Mouse (Mus musculus) ES-E14 (cell line): ENCODE data around the gene Hsd17b12. TPM values are rescaled to one million over a fixed set of nuclear protein-coding genes. Genes with fewer than 3 reads are reported as not detected.

Experiments
- DNase-seq: peaks from one replicate; pipeline ENCODE4 v3.0.0-alpha.2; 2013; ENCODE audit warnings: low read depth, low spot score
- H3K27ac ChIP-seq: 2 replicates; pipeline ENCODE4 v1.5.1; 2012; ENCODE audit warnings: low read depth, mild to moderate bottlenecking, low read length, moderate library complexity, mixed read lengths; ENCODE audit not compliant: poor library complexity, insufficient read depth, severe bottlenecking
- H3K36me3 ChIP-seq: 2 replicates; pipeline ENCODE4 v1.6.1; 2012; ENCODE audit warnings: mild to moderate bottlenecking, low read length, moderate library complexity, mixed read lengths; ENCODE audit not compliant: control insufficient read depth, poor library complexity, insufficient read depth, severe bottlenecking
- H3K4me1 ChIP-seq, 2 experiments: fragments of 150-350 bp in 1 of 2; sonication (generic) in 1 of 2; 2 replicates each; pipeline ENCODE4 v1.6.1; 2012; ENCODE audit warnings: low read length in 2 of 2, mild to moderate bottlenecking in 1 of 2, mixed read lengths in 1 of 2; ENCODE audit not compliant: control insufficient read depth in 2 of 2, insufficient read depth in 2 of 2, poor library complexity in 1 of 2
- H3K4me3 ChIP-seq, 2 experiments: fragments of 150-350 bp in 1 of 2; sonication (generic) in 1 of 2; 2 replicates each; pipeline ENCODE4 v1.5.1; 2012; ENCODE audit warnings: low read length in 2 of 2, low read depth in 1 of 2, mild to moderate bottlenecking in 1 of 2, mixed read lengths in 1 of 2; ENCODE audit not compliant: insufficient read depth in 1 of 2, poor library complexity in 1 of 2, severe bottlenecking in 1 of 2
- H3K9ac ChIP-seq: 2 replicates; pipeline ENCODE4 v1.6.1; 2012; ENCODE audit warnings: low read depth, mild to moderate bottlenecking, low read length, mixed read lengths; ENCODE audit not compliant: poor library complexity, insufficient read depth, severe bottlenecking
- H3K9me3 ChIP-seq: fragments of 150-350 bp; sonication (generic); 2 replicates; pipeline ENCODE4 v1.6.1; 2012; ENCODE audit warnings: low read depth, mild to moderate bottlenecking, low read length; ENCODE audit not compliant: control insufficient read depth, insufficient read depth
- CHD2 ChIP-seq: IDR thresholded peaks from 2 replicates; pipeline ENCODE4 v1.6.1; 2014; ENCODE audit warnings: mild to moderate bottlenecking, low read depth, low read length, inconsistent platforms
- HCFC1 ChIP-seq: IDR thresholded peaks from 2 replicates; pipeline ENCODE4 v1.6.1; 2012; ENCODE audit warnings: low read length, inconsistent platforms, borderline replicate concordance; ENCODE audit not compliant: insufficient read depth
- MAFK ChIP-seq: IDR thresholded peaks from 2 replicates; pipeline ENCODE4 v1.6.1; 2014; ENCODE audit warnings: mild to moderate bottlenecking, low read depth, low read length, inconsistent platforms; ENCODE audit not compliant: insufficient read depth
- ZC3H11A ChIP-seq: IDR thresholded peaks from 2 replicates; pipeline ENCODE4 v1.6.1; 2012; ENCODE audit warnings: low read depth, mild to moderate bottlenecking, inconsistent platforms, low read length, borderline replicate concordance
- ZNF384 ChIP-seq: IDR thresholded peaks from 2 replicates; pipeline ENCODE4 v1.6.1; 2012; ENCODE audit warnings: low read depth, low read length, inconsistent platforms
- in situ Hi-C, 2 experiments: fragments of 600-800 bp; cut with MboI; formaldehyde crosslinking; loops; one replicate each; pipeline ENCODE4 v1.15.1; 2025; ENCODE audit warnings: low sequenced_read_pairs in 2 of 2, inconsistent platforms in 1 of 2; ENCODE audit not compliant: unreplicated experiment in 2 of 2
- total RNA-seq: library from RNA; depleted of rRNA; stranded (reverse); fragments of 300-350 nt; gene quantifications from 2 replicates; pipeline ENCODE4 v1.2.3, GENCODE M21; 2012

The Hsd17b12 gene
- total RNA-seq, 1 experiment, result 149 TPM

GRCm38 (mm10) chr2:94066540-94067135, 91.1 kb downstream of the Hsd17b12 start:
- Histone ChIP-seq H3K9ac (no peak overlapping the region), H3K4me3 (no peak overlapping the region), H3K9me3 (no peaks in the 10 kb centered on the region), H3K4me1 (no peaks in the 10 kb centered on the region), H3K36me3 (no peaks in the 10 kb centered on the region), H3K27ac (no peak overlapping the region)
- in situ Hi-C loops, result no loop called here
- TF ChIP-seq CHD2 (no peak), MAFK (no peak), ZNF384 (no peak), ZC3H11A (no peak), HCFC1 (no peak)
- no peak for DNase-seq

- Histone ChIP-seq H3K36me3 (no peaks in the 10 kb centered on the region), H3K4me3 (no peak overlapping the region), H3K9me3 (no peaks in the 10 kb centered on the region), H3K9ac (no peak overlapping the region), H3K4me1 (no peaks in the 10 kb centered on the region), H3K27ac (no peak overlapping the region)
- in situ Hi-C loops, result no loop called here
- TF ChIP-seq ZC3H11A (no peak), HCFC1 (no peak), ZNF384 (no peak), CHD2 (no peak), MAFK (no peak)
- no peak for DNase-seq
These were observed 91.6 kb downstream of the Hsd17b12 start for GRCm38 (mm10) chr2:94066120-94066519.

GRCm38 (mm10) chr2:94062791-94063190, 95.0 kb downstream of the Hsd17b12 start:
- no peak for TF ChIP-seq ZNF384
- Histone ChIP-seq H3K4me1 (no peaks in the 10 kb centered on the region), H3K4me3 (no peak overlapping the region), H3K9ac (no peak overlapping the region), H3K27ac (no peak overlapping the region), H3K36me3 (no peaks in the 10 kb centered on the region), H3K9me3 (no peaks in the 10 kb centered on the region)
- DNase-seq, result no peak
- in situ Hi-C loops, result no loop called here

GRCm38 (mm10) chr2:94059459-94059858, 98.3 kb downstream of the Hsd17b12 start:
- Histone ChIP-seq H3K4me1 (no peaks in the 10 kb centered on the region), H3K36me3 (no peaks in the 10 kb centered on the region), H3K9me3 (no peaks in the 10 kb centered on the region), H3K4me3 (no peak overlapping the region), H3K9ac (no peak overlapping the region), H3K27ac (no peak overlapping the region)
- in situ Hi-C loops, result no loop called here
- no peak for TF ChIP-seq CHD2
- TF ChIP-seq ZC3H11A, result 0 out of 2 replicates have a peak, but pooled peaks have one; percentile 2
- no peak for DNase-seq

GRCm38 (mm10) chr2:94054813-94055212, 103.0 kb downstream of the Hsd17b12 start:
- Histone ChIP-seq H3K9ac (no peak overlapping the region), H3K4me3 (no peak overlapping the region), H3K4me1 (no peaks in the 10 kb centered on the region), H3K9me3 (no peaks in the 10 kb centered on the region), H3K36me3 (no peaks in the 10 kb centered on the region), H3K27ac (no peak overlapping the region)
- in situ Hi-C loops, result no loop called here
- TF ChIP-seq ZNF384 (no peak), CHD2 (no peak), ZC3H11A (no peak), MAFK (no peak), HCFC1 (no peak)
- DNase-seq, result no peak
